Mouse (Mus musculus) hindbrain, embryonic 14.5 days (tissue): ENCODE measurements around the gene Icam5. TPM values are rescaled to one million over a fixed set of nuclear protein-coding genes. Genes with fewer than 3 reads are reported as not detected.
"Not testable (repeated sequence)": the region's sequence is repeated elsewhere in the genome, so short reads cannot be mapped to it uniquely, and the experiment has no call there.

Source experiments
- ATAC-seq: fragments of 200-750 bp; cut with Nextera tagmentation; 2 replicates; pipeline ENCODE4 v1.8.0; 2017; ENCODE audit warnings: moderate number of reproducible peaks, mild to moderate bottlenecking, moderate TSS enrichment, moderate library complexity; ENCODE audit not compliant: low FRiP score
- DNase-seq: peaks from one replicate; pipeline ENCODE4 v3.0.0-alpha.2; 2015; ENCODE audit warnings: low spot score
- H3K27ac ChIP-seq: fragments of 300-500 bp; sonication (generic); 2 replicates; pipeline ENCODE4 v1.5.1; 2014; ENCODE audit warnings: mild to moderate bottlenecking, moderate library complexity
- H3K27me3 ChIP-seq: fragments of 300-500 bp; sonication (generic); 2 replicates; pipeline ENCODE4 v1.6.1; 2014; ENCODE audit warnings: mild to moderate bottlenecking, low read length, mixed read lengths; ENCODE audit not compliant: control insufficient read depth, insufficient read depth
- H3K36me3 ChIP-seq: fragments of 300-500 bp; sonication (generic); replicated peaks from 2 replicates; pipeline ENCODE4 v1.6.1; 2014; ENCODE audit not compliant: control insufficient read depth, insufficient read depth
- H3K4me1 ChIP-seq: fragments of 300-500 bp; sonication (generic); replicated peaks from 2 replicates; pipeline ENCODE4 v1.6.1; 2014; ENCODE audit warnings: antibody characterized with exemption, low read length, mixed read lengths; ENCODE audit not compliant: control insufficient read depth, insufficient read depth
- H3K4me2 ChIP-seq: fragments of 300-500 bp; sonication (generic); replicated peaks from 2 replicates; pipeline ENCODE4 v1.6.1; 2014; ENCODE audit warnings: mild to moderate bottlenecking, moderate library complexity
- H3K4me3 ChIP-seq: fragments of 300-500 bp; sonication (generic); replicated peaks from 2 replicates; pipeline ENCODE4 v1.5.1; 2014; ENCODE audit warnings: mild to moderate bottlenecking, low read length
- H3K9ac ChIP-seq: fragments of 300-500 bp; sonication (generic); 2 replicates; pipeline ENCODE4 v1.6.1; 2014
- H3K9me3 ChIP-seq: fragments of 300-500 bp; sonication (generic); 2 replicates; pipeline ENCODE4 v1.6.1; 2016; ENCODE audit warnings: low read length; ENCODE audit not compliant: control insufficient read depth
- WGBS: fragments of 180-500 bp; shearing (Covaris S2); extraction: QIAGEN DNeasy Blood & Tissue Kit; methylation state at CpG from one replicate; pipeline ENCODE4 v1.1.7; 2014; 5-methylcytosine and 5-hydroxymethylcytosine counted together
- polyA plus RNA-seq: library from polyadenylated mRNA; unstranded; fragments of >200 nt; fragmentation: Nextera tagmentation; extraction: Ambion mirVana; gene quantifications from 2 replicates; pipeline ENCODE4 v1.2.1, GENCODE M21; 2014

The Icam5 gene
- polyA plus RNA-seq, 1 experiment from 2014 or later = 1.9 TPM

GRCm38 (mm10) chr9:21039779-21040178 is 7.9 kb downstream of the Icam5 start:
- DNase-seq = no peak
- Histone ChIP-seq H3K27me3 (peaks cover 59% of the 10 kb centered on the region), H3K36me3 (no peaks in the 10 kb centered on the region), H3K4me3 (no peak overlapping the region), H3K9ac (no peak overlapping the region), H3K9me3 (no peaks in the 10 kb centered on the region), H3K4me1 (peaks cover 25% of the 10 kb centered on the region; the same call in 1 of the 2 replicates), H3K4me2 (no peak overlapping the region), H3K27ac (no peak overlapping the region)
- no peak for ATAC-seq
- 75% methylated on average over 3 of the region's 3 CpGs for WGBS

GRCm38 (mm10) chr9:21041308-21041707 is 9.4 kb downstream of the Icam5 start:
- ATAC-seq (no peak), DNase-seq (no peak)
- H3K27me3 ChIP-seq = peaks cover 44% of the 10 kb centered on the region

GRCm38 (mm10) chr9:21043563-21043962 is 11.7 kb downstream of the Icam5 start:
- no peak for ATAC-seq
- WGBS = 87% methylated on average over 4 of the region's 4 CpGs
- DNase-seq = no peak
- H3K4me3 ChIP-seq = no peak overlapping the region
- peaks cover 21% of the 10 kb centered on the region for H3K27me3 ChIP-seq
- no peaks in the 10 kb centered on the region for H3K9me3 ChIP-seq
- no peaks in the 10 kb centered on the region for H3K4me1 ChIP-seq
- no peaks in the 10 kb centered on the region for H3K36me3 ChIP-seq
- no peak overlapping the region for H3K4me2 ChIP-seq
- no peak overlapping the region for H3K27ac ChIP-seq
- H3K9ac ChIP-seq = no peak overlapping the region

More at GRCm38 (mm10) chr9:21041308-21041707, 9.4 kb downstream of the Icam5 start:
- Histone ChIP-seq H3K9me3 (no peaks in the 10 kb centered on the region), H3K4me3 (no peak overlapping the region), H3K4me1 (peaks cover 20% of the 10 kb centered on the region; the same call in 1 of the 2 replicates), H3K9ac (no peak overlapping the region), H3K4me2 (no peak overlapping the region), H3K36me3 (no peaks in the 10 kb centered on the region), H3K27ac (no peak overlapping the region)
- 61% methylated on average over 4 of the region's 4 CpGs for WGBS

- not testable (repeated sequence) for H3K27me3 ChIP-seq, H3K36me3 ChIP-seq, H3K9ac ChIP-seq, H3K4me3 ChIP-seq, H3K4me1 ChIP-seq, H3K4me2 ChIP-seq, H3K9me3 ChIP-seq, H3K27ac ChIP-seq, DNase-seq, ATAC-seq
- 79% methylated on average over 1 of the region's 1 CpGs for WGBS
Observed at GRCm38 (mm10) chr9:21044785-21045184, 12.9 kb downstream of the Icam5 start.

- Histone ChIP-seq H3K27ac (no peak overlapping the region), H3K9me3 (no peaks in the 10 kb centered on the region), H3K4me2 (no peak overlapping the region), H3K9ac (no peak overlapping the region), H3K4me1 (no peaks in the 10 kb centered on the region), H3K4me3 (no peak overlapping the region), H3K27me3 (peaks cover 4% of the 10 kb centered on the region), H3K36me3 (no peaks in the 10 kb centered on the region)
- WGBS = 81% methylated on average over 3 of the region's 3 CpGs
- ATAC-seq (no peak), DNase-seq (no peak)
Observed at GRCm38 (mm10) chr9:21045235-21045634, 13.4 kb downstream of the Icam5 start.

GRCm38 (mm10) chr9:21051578-21051977 is 19.7 kb downstream of the Icam5 start:
- Histone ChIP-seq H3K27ac (no peak overlapping the region), H3K27me3 (no peaks in the 10 kb centered on the region), H3K36me3 (no peaks in the 10 kb centered on the region), H3K4me1 (no peaks in the 10 kb centered on the region), H3K9ac (no peak overlapping the region), H3K9me3 (no peaks in the 10 kb centered on the region), H3K4me3 (no peak overlapping the region), H3K4me2 (no peak overlapping the region)
- ATAC-seq = no peak
- DNase-seq = no peak
- WGBS = 71% methylated on average over 10 of the region's 10 CpGs

GRCm38 (mm10) chr9:21062928-21063327 is 31.1 kb downstream of the Icam5 start:
- Histone ChIP-seq H3K36me3 (peaks cover 40% of the 10 kb centered on the region), H3K4me2 (no peak overlapping the region), H3K4me1 (no peaks in the 10 kb centered on the region), H3K9ac (no peak overlapping the region), H3K4me3 (no peak overlapping the region), H3K9me3 (no peaks in the 10 kb centered on the region), H3K27ac (no peak overlapping the region), H3K27me3 (no peaks in the 10 kb centered on the region)
- WGBS = 85% methylated on average over 2 of the region's 2 CpGs
- no peak for DNase-seq
- no peak for ATAC-seq

- Histone ChIP-seq H3K4me1 (peaks cover 6% of the 10 kb centered on the region), H3K9me3 (no peaks in the 10 kb centered on the region), H3K4me2 (no peak within 1 kb of the TSS), H3K9ac (no peak within 1 kb of the TSS), H3K27me3 (no peaks in the 10 kb centered on the region), H3K36me3 (peaks cover 54% of the 10 kb centered on the region), H3K4me3 (no peak within 1 kb of the TSS), H3K27ac (no peak within 1 kb of the TSS)
- 92% methylated on average over 27 of the region's 27 CpGs for WGBS
- DNase-seq (no peak), ATAC-seq (0 out of 2 replicates have a peak, but pooled peaks have one; percentile 10)
Observed at GRCm38 (mm10) chr9:21067006-21067684, 35.3 kb downstream of the Icam5 start, which contains the start of gene Zglp1. Gene Zglp1, minus strand, starts transcription at chr9:21067093.

- Histone ChIP-seq H3K4me2 (peak overlapping the region; percentile 76), H3K9me3 (no peaks in the 10 kb centered on the region), H3K27ac (no peak overlapping the region), H3K4me1 (peaks cover 12% of the 10 kb centered on the region), H3K36me3 (peaks cover 53% of the 10 kb centered on the region), H3K9ac (peak overlapping the region; percentile 78), H3K4me3 (peak overlapping the region; percentile 73), H3K27me3 (no peaks in the 10 kb centered on the region)
- DNase-seq (no peak), ATAC-seq (0 out of 2 replicates have a peak, but pooled peaks have one; percentile 2)
- WGBS = 22% methylated on average over 4 of the region's 4 CpGs
Observed at GRCm38 (mm10) chr9:21072641-21073040, 40.8 kb downstream of the Icam5 start.
